Mouse (Mus musculus) forebrain, embryonic 14.5 days (tissue): ENCODE measurements around the gene Bhlha15. TPM values are rescaled to one million over a fixed set of nuclear protein-coding genes. Genes with fewer than 3 reads are reported as not detected.

Experiments used
- ATAC-seq: fragments of 200-750 bp; cut with Nextera tagmentation; 2 replicates; pipeline ENCODE4 v1.8.0; 2017; ENCODE audit warnings: mild to moderate bottlenecking, moderate library complexity
- DNase-seq: peaks from one replicate; pipeline ENCODE4 v3.0.0-alpha.2; 2015; ENCODE audit warnings: low spot score
- H3K27ac ChIP-seq: fragments of 300-500 bp; sonication (generic); 2 replicates; pipeline ENCODE4 v1.5.1; 2014; ENCODE audit warnings: low read depth, mild to moderate bottlenecking, control low read depth, low read length, moderate library complexity
- H3K27me3 ChIP-seq: fragments of 300-500 bp; sonication (generic); replicated peaks from 2 replicates; pipeline ENCODE4 v1.6.1; 2014; ENCODE audit warnings: low read length, control low read depth, mixed read lengths; ENCODE audit not compliant: control insufficient read depth, insufficient read depth
- H3K36me3 ChIP-seq: fragments of 300-500 bp; sonication (generic); 2 replicates; pipeline ENCODE4 v1.6.1; 2014; ENCODE audit warnings: low read length, control low read depth; ENCODE audit not compliant: control insufficient read depth, insufficient read depth
- H3K4me1 ChIP-seq: fragments of 300-500 bp; sonication (generic); 2 replicates; pipeline ENCODE4 v1.6.1; 2014; ENCODE audit warnings: antibody characterized with exemption, low read length, control low read depth; ENCODE audit not compliant: control insufficient read depth, insufficient read depth
- H3K4me2 ChIP-seq: fragments of 300-500 bp; sonication (generic); 2 replicates; pipeline ENCODE4 v1.6.1; 2014; ENCODE audit warnings: mild to moderate bottlenecking, control low read depth, low read length
- H3K4me3 ChIP-seq: fragments of 300-500 bp; sonication (generic); 2 replicates; pipeline ENCODE4 v1.5.1; 2014; ENCODE audit warnings: low read depth, low read length, control low read depth
- H3K9ac ChIP-seq: fragments of 300-500 bp; sonication (generic); 2 replicates; pipeline ENCODE4 v1.6.1; 2014; ENCODE audit warnings: mild to moderate bottlenecking, low read length, control low read depth, moderate library complexity
- H3K9me3 ChIP-seq: fragments of 300-500 bp; sonication (generic); replicated peaks from 2 replicates; pipeline ENCODE4 v1.6.1; 2016; ENCODE audit warnings: low read length, control low read depth, mixed read lengths; ENCODE audit not compliant: control insufficient read depth
- WGBS: fragments of 180-500 bp; shearing (Covaris S2); extraction: QIAGEN DNeasy Blood & Tissue Kit; methylation state at CpG from one replicate; pipeline ENCODE4 v1.1.7; 2014; 5-methylcytosine and 5-hydroxymethylcytosine counted together
- polyA plus RNA-seq: library from polyadenylated mRNA; unstranded; fragments of >200 nt; fragmentation: Nextera tagmentation; extraction: Ambion mirVana; gene quantifications from 2 replicates; pipeline ENCODE4 v1.2.1, GENCODE M21; 2014

The Bhlha15 gene
- polyA plus RNA-seq, 1 experiment from 2014 or later, result 0.06 TPM

DNA sequence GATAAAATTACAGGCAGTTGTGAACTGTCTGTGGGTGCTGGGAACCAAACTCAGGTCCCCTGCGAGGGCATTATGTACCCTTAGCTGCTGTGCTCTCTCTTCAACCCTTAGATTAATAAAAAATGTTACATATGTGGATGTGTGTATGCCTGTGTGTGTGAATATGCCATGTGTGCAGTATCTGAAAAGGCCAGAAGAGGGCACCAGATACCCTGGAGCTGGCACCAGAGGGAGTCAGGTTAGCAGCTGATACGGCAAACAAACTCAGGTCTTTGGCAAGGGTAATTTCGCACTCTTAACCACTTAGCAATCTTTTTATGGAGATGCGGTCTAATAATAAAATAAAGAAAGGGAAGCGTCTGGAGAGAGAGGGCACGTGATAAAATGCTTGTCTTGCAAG is 12.3 kb downstream of the Bhlha15 start:
- no peaks in the 10 kb centered on the region for H3K27me3 ChIP-seq
- no peak overlapping the region for H3K4me2 ChIP-seq
- H3K4me3 ChIP-seq, result no peak overlapping the region
- WGBS, result 95% methylated on average over 6 of the region's 6 CpGs
- no peaks in the 10 kb centered on the region for H3K4me1 ChIP-seq
- H3K9ac ChIP-seq, result no peak overlapping the region
- ATAC-seq (no peak), DNase-seq (no peak)
- H3K27ac ChIP-seq, result no peak overlapping the region
- peaks cover 66% of the 10 kb centered on the region for H3K36me3 ChIP-seq
- H3K9me3 ChIP-seq, result no peaks in the 10 kb centered on the region; the same call in 1 of the 2 replicates

DNA sequence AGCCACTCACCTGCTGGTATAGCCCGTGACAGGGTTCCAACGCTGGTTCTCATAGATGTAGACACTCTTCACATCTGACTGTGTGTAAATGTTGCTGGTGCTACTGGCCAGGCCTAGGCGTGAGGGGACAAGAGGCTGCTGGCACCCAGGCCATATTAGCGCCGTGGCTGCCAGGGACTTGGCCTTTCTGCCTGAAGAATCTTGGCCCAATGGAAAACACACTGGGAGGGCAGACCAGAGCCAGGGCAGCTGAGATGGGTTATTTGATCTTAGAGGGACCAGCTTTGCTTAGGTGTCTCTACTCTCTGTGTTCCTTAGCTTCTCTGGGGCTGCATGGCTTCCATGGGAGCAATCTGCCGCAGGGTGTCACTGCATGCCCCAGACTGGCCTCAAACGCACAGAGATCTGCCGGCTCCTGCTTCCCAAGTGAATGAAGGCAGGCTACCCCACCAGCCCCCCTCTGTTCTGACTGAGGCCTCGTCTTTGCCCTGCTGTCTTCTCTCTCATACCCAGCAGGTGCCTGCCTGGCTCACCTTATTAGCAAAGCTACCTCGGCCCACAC is 13.4 kb downstream of the Bhlha15 start:
- H3K9ac ChIP-seq, result no peak overlapping the region
- no peak overlapping the region for H3K4me2 ChIP-seq
- H3K27ac ChIP-seq, result no peak overlapping the region
- ATAC-seq, result no peak
- H3K36me3 ChIP-seq, result peaks cover 73% of the 10 kb centered on the region
- no peaks in the 10 kb centered on the region; the same call in 1 of the 2 replicates for H3K9me3 ChIP-seq
- H3K4me3 ChIP-seq, result no peak overlapping the region
- no peaks in the 10 kb centered on the region for H3K4me1 ChIP-seq
- 86% methylated on average over 10 of the region's 10 CpGs for WGBS
- no peaks in the 10 kb centered on the region for H3K27me3 ChIP-seq
- no peak for DNase-seq

DNA sequence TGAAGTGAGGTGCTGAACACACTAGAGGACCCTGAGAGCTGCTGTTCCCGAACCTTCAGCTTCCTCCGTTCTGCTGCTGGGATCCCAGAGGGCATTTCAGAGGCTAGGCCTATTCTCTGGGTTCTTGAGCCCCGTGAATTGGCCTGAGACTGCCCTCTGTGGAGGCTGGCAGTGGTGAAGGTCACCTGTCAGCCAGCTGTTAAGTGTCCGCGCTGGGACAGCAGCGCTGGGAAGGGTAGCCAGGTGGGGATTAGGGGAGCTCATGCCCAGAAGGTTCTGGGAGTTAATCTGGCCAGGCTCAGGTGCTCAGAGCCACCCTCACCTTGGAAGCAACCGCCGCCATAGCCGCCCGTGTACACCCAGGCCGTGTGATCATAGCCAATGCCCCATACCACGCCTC is 14.2 kb downstream of the Bhlha15 start:
- H3K27ac ChIP-seq, result no peak overlapping the region
- H3K9me3 ChIP-seq, result no peaks in the 10 kb centered on the region; the same call in 1 of the 2 replicates
- no peak overlapping the region for H3K4me2 ChIP-seq
- H3K36me3 ChIP-seq, result peaks cover 73% of the 10 kb centered on the region
- no peak overlapping the region for H3K4me3 ChIP-seq
- DNase-seq (no peak), ATAC-seq (no peak)
- no peaks in the 10 kb centered on the region for H3K27me3 ChIP-seq
- H3K4me1 ChIP-seq, result no peaks in the 10 kb centered on the region
- WGBS, result 88% methylated on average over 12 of the region's 12 CpGs
- no peak overlapping the region for H3K9ac ChIP-seq

DNA sequence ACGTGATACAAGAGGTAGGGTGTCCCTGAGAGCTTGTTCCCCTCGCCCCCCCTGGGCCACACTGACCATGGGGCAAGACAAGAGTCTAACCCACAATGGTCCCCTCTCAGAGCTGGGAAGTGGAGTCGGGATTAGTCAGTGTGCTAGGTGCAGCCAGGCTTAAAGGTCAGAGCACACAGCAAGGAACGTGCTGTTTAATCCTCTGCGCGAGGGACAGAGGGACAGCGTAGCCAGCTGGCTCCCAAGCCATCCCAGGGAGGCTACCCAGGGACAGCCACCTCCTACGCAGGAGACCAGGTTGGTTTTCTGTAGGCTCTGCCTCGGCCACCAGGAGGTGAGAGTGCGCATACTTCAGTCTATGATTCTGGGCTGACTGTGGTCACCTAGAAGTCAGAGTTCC is 14.8 kb downstream of the Bhlha15 start:
- Histone ChIP-seq H3K4me1 (no peaks in the 10 kb centered on the region), H3K4me2 (no peak overlapping the region), H3K9me3 (no peaks in the 10 kb centered on the region; the same call in 1 of the 2 replicates), H3K9ac (no peak overlapping the region), H3K27ac (no peak overlapping the region), H3K36me3 (peaks cover 73% of the 10 kb centered on the region), H3K27me3 (no peaks in the 10 kb centered on the region), H3K4me3 (no peak overlapping the region)
- ATAC-seq (no peak), DNase-seq (no peak)
- 61% methylated on average over 10 of the region's 10 CpGs for WGBS

DNA sequence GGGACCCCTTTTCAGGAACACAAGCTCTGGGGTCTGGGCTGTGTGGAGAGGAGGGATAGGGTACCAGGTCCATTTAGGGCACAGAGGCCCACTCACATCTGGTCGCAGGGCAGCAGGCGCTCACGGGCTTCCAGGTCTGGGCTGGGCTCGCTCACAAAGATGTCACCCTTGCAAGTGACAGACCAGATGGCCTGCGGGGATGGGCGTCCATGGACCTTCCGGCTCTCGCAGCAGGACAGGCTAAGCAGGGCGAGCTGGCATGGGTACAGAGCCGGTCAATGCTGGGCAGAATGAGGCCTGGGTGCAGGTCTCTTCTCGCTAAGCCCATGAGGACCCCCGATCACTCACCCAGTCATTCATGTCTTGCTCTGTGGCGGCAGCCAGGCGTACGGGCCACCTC is 16.0 kb downstream of the Bhlha15 start:
- no peak overlapping the region for H3K4me3 ChIP-seq
- no peak overlapping the region for H3K9ac ChIP-seq
- DNase-seq, result no peak
- H3K27ac ChIP-seq, result no peak overlapping the region
- ATAC-seq, result no peak
- no peaks in the 10 kb centered on the region for H3K27me3 ChIP-seq
- WGBS, result 94% methylated on average over 15 of the region's 15 CpGs
- H3K36me3 ChIP-seq, result peaks cover 75% of the 10 kb centered on the region
- no peaks in the 10 kb centered on the region for H3K4me1 ChIP-seq
- no peak overlapping the region for H3K4me2 ChIP-seq
- H3K9me3 ChIP-seq, result no peaks in the 10 kb centered on the region; the same call in 1 of the 2 replicates

DNA sequence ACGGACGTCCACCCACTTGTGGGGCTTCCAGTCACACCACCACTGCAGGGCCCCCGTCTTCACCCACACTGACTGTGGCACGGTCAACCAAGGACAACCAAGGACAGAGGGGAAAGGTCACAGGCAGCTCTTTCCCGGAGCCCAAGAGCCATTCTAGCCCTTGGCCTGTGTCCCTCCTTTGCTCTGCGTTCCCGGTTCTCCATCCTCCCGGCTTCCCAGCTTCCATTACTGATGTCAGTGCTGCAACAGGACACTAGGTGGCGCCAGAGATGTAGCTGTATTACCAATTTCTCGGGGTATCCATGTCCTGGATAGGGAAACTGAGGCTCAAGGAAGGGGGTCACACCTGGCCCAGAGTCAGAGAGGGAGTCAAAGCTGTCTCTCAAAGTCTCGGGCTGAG is 17.4 kb downstream of the Bhlha15 start:
- no peak overlapping the region for H3K27ac ChIP-seq
- no peaks in the 10 kb centered on the region for H3K4me1 ChIP-seq
- no peak overlapping the region for H3K4me2 ChIP-seq
- WGBS, result 53% methylated on average over 11 of the region's 11 CpGs
- H3K27me3 ChIP-seq, result no peaks in the 10 kb centered on the region
- peaks cover 82% of the 10 kb centered on the region for H3K36me3 ChIP-seq
- ATAC-seq, result 0 out of 2 replicates have a peak, but pooled peaks have one; percentile 50
- H3K4me3 ChIP-seq, result no peak overlapping the region
- H3K9ac ChIP-seq, result no peak overlapping the region
- DNase-seq, result peak; percentile 52
- H3K9me3 ChIP-seq, result no peaks in the 10 kb centered on the region; the same call in 1 of the 2 replicates

DNA sequence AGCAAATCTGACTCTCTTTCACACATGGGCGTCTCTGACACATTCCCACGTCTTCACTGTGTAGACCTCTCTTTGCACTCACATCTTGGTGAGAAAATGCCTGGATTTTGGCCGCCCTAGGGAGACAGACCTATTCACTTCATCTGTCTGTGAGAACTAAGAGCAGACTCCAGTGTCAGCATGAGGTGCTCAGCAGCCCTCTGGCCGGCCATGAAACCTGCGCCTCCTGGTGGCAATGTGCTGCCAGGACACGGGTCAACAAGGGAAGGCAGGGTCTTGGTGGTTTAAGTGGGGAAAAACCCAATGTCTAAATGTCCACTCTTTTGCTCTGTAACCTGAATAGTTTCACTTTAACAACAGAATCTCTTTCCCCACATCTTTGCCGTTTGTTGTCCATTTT is 24.4 kb downstream of the Bhlha15 start:
- no peak for ATAC-seq
- H3K4me1 ChIP-seq, result no peaks in the 10 kb centered on the region
- H3K27ac ChIP-seq, result no peak overlapping the region
- H3K27me3 ChIP-seq, result no peaks in the 10 kb centered on the region
- DNase-seq, result peak; percentile 50
- H3K9me3 ChIP-seq, result no peaks in the 10 kb centered on the region
- 35% methylated on average over 7 of the region's 7 CpGs for WGBS
- H3K4me2 ChIP-seq, result no peak overlapping the region
- H3K9ac ChIP-seq, result no peak overlapping the region
- peaks cover 66% of the 10 kb centered on the region for H3K36me3 ChIP-seq
- no peak overlapping the region for H3K4me3 ChIP-seq

DNA sequence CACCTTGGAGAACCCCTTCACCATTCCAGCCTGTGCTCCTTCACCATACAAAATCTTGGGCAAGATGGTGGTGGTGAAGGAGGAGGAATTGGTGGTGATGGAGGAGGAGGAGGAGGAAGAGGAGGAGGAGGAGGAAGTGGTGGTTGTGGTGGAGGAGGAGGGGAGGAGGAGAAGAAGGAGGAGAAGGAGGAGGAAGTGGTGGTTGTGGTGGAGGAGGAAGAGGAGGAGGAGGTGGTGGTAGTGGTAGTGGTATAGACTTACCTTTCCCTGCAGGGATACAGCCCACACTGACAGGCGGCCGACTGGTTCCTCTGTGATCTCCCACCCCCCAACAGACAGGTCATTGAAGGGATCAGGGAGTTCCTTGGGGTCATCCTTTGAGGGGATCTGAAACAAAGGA is 25.9 kb downstream of the Bhlha15 start:
- Histone ChIP-seq H3K27me3 (no peaks in the 10 kb centered on the region), H3K9ac (no peak overlapping the region), H3K4me2 (no peak overlapping the region), H3K36me3 (peaks cover 51% of the 10 kb centered on the region), H3K4me1 (no peaks in the 10 kb centered on the region), H3K4me3 (no peak overlapping the region), H3K27ac (no peak overlapping the region), H3K9me3 (no peaks in the 10 kb centered on the region)
- 96% methylated on average over 2 of the region's 2 CpGs for WGBS
- DNase-seq (no peak), ATAC-seq (no peak)

DNA sequence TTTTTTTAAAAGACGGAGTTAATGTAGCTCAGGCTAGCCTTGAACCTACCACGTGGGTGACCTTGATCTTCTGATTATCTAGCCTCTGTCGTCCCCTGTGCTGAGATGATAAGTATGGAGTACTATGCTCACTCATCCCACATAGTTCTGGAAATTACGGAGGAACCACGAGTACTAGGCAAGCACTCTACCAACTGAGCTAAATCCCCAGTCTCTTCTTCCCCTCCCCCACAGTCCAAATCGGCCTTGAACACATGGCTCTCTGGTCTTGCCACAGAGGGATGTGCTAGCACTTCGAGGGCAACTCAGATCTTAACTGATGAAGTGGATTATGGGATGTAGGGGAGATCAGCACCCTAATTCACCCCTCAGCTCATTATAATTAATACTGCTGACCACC is 28.0 kb downstream of the Bhlha15 start:
- Histone ChIP-seq H3K4me1 (peaks cover 10% of the 10 kb centered on the region), H3K27ac (no peak overlapping the region), H3K9ac (no peak overlapping the region), H3K9me3 (no peaks in the 10 kb centered on the region), H3K27me3 (no peaks in the 10 kb centered on the region), H3K4me2 (no peak overlapping the region), H3K36me3 (peaks cover 34% of the 10 kb centered on the region), H3K4me3 (no peak overlapping the region)
- 91% methylated on average over 7 of the region's 7 CpGs for whole genome bisulfite sequencing
- ATAC-seq, result no peak
- DNase-seq, result no peak
